Mouse (Mus musculus) olfactory bulb, adult 2 months (tissue): ENCODE data around the gene Pnpo. TPM values are rescaled to one million over a fixed set of nuclear protein-coding genes. Genes with fewer than 3 reads are reported as not detected.

Source experiments
- H3K27ac ChIP-seq: fragments of 200-500 bp; 2 replicates; pipeline ENCODE4 v1.5.1; 2012; ENCODE audit warnings: low read depth, low read length; ENCODE audit not compliant: insufficient read depth
- H3K4me1 ChIP-seq: fragments of 200-500 bp; 2 replicates; pipeline ENCODE4 v1.6.1; 2012; ENCODE audit warnings: low read length; ENCODE audit not compliant: control insufficient read depth, insufficient read depth
- H3K4me3 ChIP-seq: fragments of 200-500 bp; 2 replicates; pipeline ENCODE4 v1.5.1; 2012; ENCODE audit warnings: mild to moderate bottlenecking, low read depth, low read length, moderate library complexity; ENCODE audit not compliant: insufficient read depth
- CTCF ChIP-seq: fragments of 200-500 bp; IDR thresholded peaks from 2 replicates; pipeline ENCODE4 v1.5.1; 2012; ENCODE audit warnings: low read depth, mild to moderate bottlenecking, low read length, moderate library complexity; ENCODE audit not compliant: insufficient read depth
- POLR2A ChIP-seq: fragments of 200-500 bp; IDR thresholded peaks from 2 replicates; pipeline ENCODE4 v1.6.1; 2012; ENCODE audit warnings: mild to moderate bottlenecking, low read depth, low read length, moderate library complexity; ENCODE audit not compliant: insufficient read depth
- WGBS: fragments of 180-500 bp; shearing (Covaris S2); methylation state at CpG from one replicate; pipeline ENCODE4 v1.1.7; 2018; 5-methylcytosine and 5-hydroxymethylcytosine counted together
- polyA plus RNA-seq: library from polyadenylated mRNA; stranded (reverse); fragments of >200 nt; gene quantifications from 2 replicates; pipeline ENCODE4 v1.2.4, GENCODE M21; 2012; ENCODE audit warnings: low replicate concordance; ENCODE audit not compliant: missing spikeins, insufficient read depth, insufficient read length

Pnpo gene
- polyA plus RNA-seq, 1 experiment: not detected

- Histone ChIP-seq H3K4me3 (no peak overlapping the region), H3K4me1 (peaks cover 8% of the 10 kb centered on the region), H3K27ac (no peak overlapping the region)
- TF ChIP-seq POLR2A (no peak), CTCF (no peak)
- WGBS: 79% methylated on average over 14 of the region's 14 CpGs
Observed at GRCm38 (mm10) chr11:96944844-96945580, 1.2 kb upstream of the Pnpo start.

GRCm38 (mm10) chr11:96941989-96942590 lies 1.7 kb downstream of the Pnpo start:
- Histone ChIP-seq H3K4me1 (peaks cover 8% of the 10 kb centered on the region), H3K27ac (no peak overlapping the region), H3K4me3 (no peak overlapping the region)
- TF ChIP-seq POLR2A (no peak), CTCF (no peak)
- 79% methylated on average over 6 of the region's 6 CpGs for WGBS

- Histone ChIP-seq H3K4me1 (peaks cover 8% of the 10 kb centered on the region), H3K27ac (no peak overlapping the region), H3K4me3 (no peak overlapping the region)
- 79% methylated on average over 16 of the region's 16 CpGs for WGBS
- TF ChIP-seq CTCF (no peak), POLR2A (no peak)
Observed at GRCm38 (mm10) chr11:96940578-96941465, 3.0 kb downstream of the Pnpo start.

- H3K4me3 ChIP-seq: no peak overlapping the region
- no peak for TF ChIP-seq POLR2A
- peaks cover 5% of the 10 kb centered on the region for H3K4me1 ChIP-seq
- WGBS: 81% methylated on average over 6 of the region's 6 CpGs
- H3K27ac ChIP-seq: no peak overlapping the region
Observed at GRCm38 (mm10) chr11:96938426-96938800, 5.4 kb downstream of the Pnpo start.

- no peak for TF ChIP-seq POLR2A
- TF ChIP-seq CTCF: peak; percentile 35; the same call in 1 of the 2 replicates
- 67% methylated on average over 10 of the region's 10 CpGs for WGBS
Observed at GRCm38 (mm10) chr11:96937549-96938425, 6.0 kb downstream of the Pnpo start.

GRCm38 (mm10) chr11:96935872-96936650 lies 7.7 kb downstream of the Pnpo start:
- no peak overlapping the region for H3K4me3 ChIP-seq
- 91% methylated on average over 9 of the region's 9 CpGs for WGBS

More at GRCm38 (mm10) chr11:96937549-96938425, 6.0 kb downstream of the Pnpo start:
- H3K27ac ChIP-seq: no peak overlapping the region
- H3K4me3 ChIP-seq: no peak overlapping the region
- peaks cover 4% of the 10 kb centered on the region; the same call in 1 of the 2 replicates for H3K4me1 ChIP-seq

GRCm38 (mm10) chr11:96934921-96935356 lies 8.8 kb downstream of the Pnpo start:
- 36% methylated on average over 12 of the region's 12 CpGs for WGBS
- Histone ChIP-seq H3K4me3 (no peak overlapping the region), H3K27ac (no peak overlapping the region), H3K4me1 (peaks cover 4% of the 10 kb centered on the region; the same call in 1 of the 2 replicates)
- TF ChIP-seq POLR2A (no peak), CTCF (no peak)

More at GRCm38 (mm10) chr11:96935872-96936650, 7.7 kb downstream of the Pnpo start:
- no peak overlapping the region for H3K27ac ChIP-seq
- TF ChIP-seq POLR2A: no peak
- TF ChIP-seq CTCF: no peak
- H3K4me1 ChIP-seq: peaks cover 4% of the 10 kb centered on the region; the same call in 1 of the 2 replicates
